Mouse (Mus musculus): ENCODE measurements around the gene Echdc3. TPM values are rescaled to one million over a fixed set of nuclear protein-coding genes. Genes with fewer than 3 reads are reported as not detected.
A peak's percentile ranks its signal among the peaks of the same experiment; 100 is the strongest.

Gene Echdc3
- total RNA-seq (2015): 1.2 and 2.4 TPM in 2 replicates
- 0.41 and 1.5 TPM in 2 replicates for total RNA-seq (2017)

- ATAC-seq (replicated peaks; ENCODE audit: poor library complexity): peak; percentile 67
Observed at GRCm38 (mm10) chr2:6212724-6213511, at the start of gene Echdc3. TSS of gene Echdc3 (minus strand) at chr2:6213033.

GRCm38 (mm10) chr2:6261718-6262117, 48.9 kb upstream of the Echdc3 start:
- no peak for ATAC-seq (replicated peaks; ENCODE audit: poor library complexity)

- no peak for ATAC-seq (replicated peaks; ENCODE audit: poor library complexity)
Observed at GRCm38 (mm10) chr2:6261201-6261672, 48.4 kb upstream of the Echdc3 start.

- ATAC-seq (replicated peaks; ENCODE audit: poor library complexity): no peak
Observed at GRCm38 (mm10) chr2:6260661-6261060, 47.8 kb upstream of the Echdc3 start.

GRCm38 (mm10) chr2:6259182-6259581, 46.3 kb upstream of the Echdc3 start:
- ATAC-seq (replicated peaks; ENCODE audit: poor library complexity): peak; percentile 18; the same call in 1 of the 2 replicates

GRCm38 (mm10) chr2:6258026-6258425, 45.2 kb upstream of the Echdc3 start:
- ATAC-seq (replicated peaks; ENCODE audit: poor library complexity): no peak

GRCm38 (mm10) chr2:6257146-6257545, 44.3 kb upstream of the Echdc3 start:
- ATAC-seq (replicated peaks; ENCODE audit: poor library complexity): no peak

- ATAC-seq (replicated peaks; ENCODE audit: poor library complexity): peak; percentile 72
Observed at GRCm38 (mm10) chr2:6255989-6256841, 43.4 kb upstream of the Echdc3 start.

GRCm38 (mm10) chr2:6255402-6255988, 42.7 kb upstream of the Echdc3 start:
- no peak for ATAC-seq (replicated peaks; ENCODE audit: poor library complexity)

GRCm38 (mm10) chr2:6252491-6252890, 39.7 kb upstream of the Echdc3 start:
- no peak for ATAC-seq (replicated peaks; ENCODE audit: poor library complexity)

GRCm38 (mm10) chr2:6251076-6251496, 38.3 kb upstream of the Echdc3 start:
- ATAC-seq (replicated peaks; ENCODE audit: poor library complexity): peak; percentile 87

GRCm38 (mm10) chr2:6241446-6241845, 28.6 kb upstream of the Echdc3 start:
- no peak for ATAC-seq (replicated peaks; ENCODE audit: poor library complexity)

- ATAC-seq (replicated peaks; ENCODE audit: poor library complexity): no peak
Observed at GRCm38 (mm10) chr2:6240072-6240471, 27.2 kb upstream of the Echdc3 start.

- no peak for ATAC-seq (replicated peaks; ENCODE audit: poor library complexity)
Observed at GRCm38 (mm10) chr2:6239333-6239732, 26.5 kb upstream of the Echdc3 start.

GRCm38 (mm10) chr2:6238679-6239078, 25.8 kb upstream of the Echdc3 start:
- ATAC-seq (replicated peaks; ENCODE audit: poor library complexity): 0 out of 2 replicates have a peak, but pooled peaks have one; percentile 20

- ATAC-seq (replicated peaks; ENCODE audit: poor library complexity): peak; percentile 52; the same call in 1 of the 2 replicates
Observed at GRCm38 (mm10) chr2:6238244-6238643, 25.4 kb upstream of the Echdc3 start.

GRCm38 (mm10) chr2:6233353-6233752, 20.5 kb upstream of the Echdc3 start:
- ATAC-seq (replicated peaks; ENCODE audit: poor library complexity): no peak

GRCm38 (mm10) chr2:6232755-6233154, 19.9 kb upstream of the Echdc3 start:
- no peak for ATAC-seq (replicated peaks; ENCODE audit: poor library complexity)

- ATAC-seq (replicated peaks; ENCODE audit: poor library complexity): no peak
Observed at GRCm38 (mm10) chr2:6230865-6231264, 18.0 kb upstream of the Echdc3 start.

- ATAC-seq (replicated peaks; ENCODE audit: poor library complexity): peak; percentile 77
Observed at GRCm38 (mm10) chr2:6229597-6230290, 16.9 kb upstream of the Echdc3 start.

GRCm38 (mm10) chr2:6227059-6227445, 14.2 kb upstream of the Echdc3 start:
- ATAC-seq (replicated peaks; ENCODE audit: poor library complexity): no peak

Measured in megakaryocyte progenitor cell, adult 5-6 weeks (primary cell).